Mouse (Mus musculus) cerebral cortex, adult 2 months (tissue): Measurements from ENCODE around the gene Irf2bpl.

Experiments
- whole genome bisulfite sequencing: fragments of 180-500 bp; shearing (Covaris S2); methylation state at CpG from one replicate; pipeline ENCODE4 v1.1.7; 2018; 5-methylcytosine and 5-hydroxymethylcytosine counted together

Gene Irf2bpl

DNA sequence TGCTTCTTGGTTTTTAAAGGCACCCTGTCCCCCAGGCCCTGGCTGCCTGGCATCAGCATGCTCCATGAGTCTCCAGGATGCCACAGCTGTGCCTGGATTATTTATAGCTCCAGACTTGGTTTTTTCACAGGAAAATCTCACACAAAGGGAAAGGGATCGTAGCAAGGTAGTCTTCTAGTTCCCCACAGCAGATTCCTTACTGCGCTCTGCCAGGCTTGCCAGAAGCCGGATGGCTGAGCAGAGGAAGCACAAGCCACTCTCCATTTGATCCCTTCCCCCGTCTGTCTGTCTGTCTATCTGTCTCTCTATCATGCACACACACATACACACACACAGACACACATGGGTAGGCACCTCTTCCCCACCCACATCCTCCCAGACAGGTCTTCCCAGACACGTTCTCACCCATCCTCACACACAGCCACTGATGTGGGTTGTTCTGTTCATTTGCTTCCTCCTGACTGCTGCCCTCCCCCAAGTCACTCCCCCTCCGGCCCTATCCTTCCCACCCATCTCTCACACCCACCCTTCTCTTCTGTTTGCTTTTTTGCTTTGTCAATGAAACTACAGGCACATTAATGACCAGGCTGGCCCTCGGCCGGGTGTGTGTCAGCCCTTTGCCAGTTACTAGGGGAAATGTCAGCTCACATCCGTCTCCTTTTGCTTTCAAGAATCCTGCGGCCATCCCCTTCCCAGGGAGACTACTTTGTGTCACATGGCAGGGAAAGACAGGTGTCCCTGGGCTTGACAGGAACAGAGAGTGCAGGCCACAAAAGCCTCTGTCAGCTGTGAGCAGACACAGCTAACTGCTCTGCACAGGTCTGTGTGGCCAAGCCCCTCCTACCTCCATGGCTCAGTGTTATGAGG lies 24.4 kb downstream of the Irf2bpl start:
- 21% methylated on average over 10 of the region's 10 CpGs for WGBS

DNA sequence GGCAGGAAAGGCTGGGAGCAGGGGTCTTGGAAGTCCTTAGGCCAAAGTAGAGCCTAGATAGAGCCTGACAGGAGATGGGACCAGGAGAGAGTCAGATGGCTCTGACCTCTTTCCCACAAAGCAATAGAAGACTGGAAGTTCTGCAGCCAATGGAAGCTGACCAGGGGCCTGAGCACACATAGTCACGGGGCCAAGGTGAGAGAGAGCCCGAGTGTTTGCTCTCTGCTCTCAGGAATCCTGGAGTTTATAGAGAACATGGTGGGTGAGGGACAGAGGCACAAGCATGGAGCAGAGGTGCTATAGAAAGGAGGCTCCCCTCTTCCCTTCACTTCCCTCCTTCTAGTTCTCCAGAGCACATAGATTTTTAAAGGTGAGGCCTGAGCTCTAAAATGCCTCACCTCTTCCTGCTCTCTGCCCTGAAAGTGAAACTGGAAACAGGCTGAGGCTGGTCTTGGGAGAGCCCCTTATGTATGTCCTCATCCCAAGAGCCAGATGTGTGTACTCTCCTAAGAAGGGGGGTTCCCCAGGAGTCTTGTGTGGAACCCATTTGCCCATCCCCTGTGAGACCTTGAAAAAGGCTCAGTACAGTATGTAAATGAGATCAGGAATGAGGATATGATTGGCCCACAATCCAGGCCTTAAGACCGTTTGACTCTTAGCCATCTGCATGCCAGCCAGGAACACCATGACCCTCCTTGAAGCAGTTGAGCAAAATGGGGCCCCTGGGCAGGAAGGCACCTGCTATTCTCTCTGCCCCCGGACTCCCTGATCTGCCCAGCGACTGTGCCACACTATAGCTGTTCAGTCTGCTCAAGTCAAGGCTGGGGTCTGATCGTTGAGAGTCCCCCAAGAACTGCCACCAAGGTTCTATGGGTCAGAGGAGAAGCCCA lies 25.4 kb downstream of the Irf2bpl start:
- 66% methylated on average over 6 of the region's 6 CpGs for WGBS

DNA sequence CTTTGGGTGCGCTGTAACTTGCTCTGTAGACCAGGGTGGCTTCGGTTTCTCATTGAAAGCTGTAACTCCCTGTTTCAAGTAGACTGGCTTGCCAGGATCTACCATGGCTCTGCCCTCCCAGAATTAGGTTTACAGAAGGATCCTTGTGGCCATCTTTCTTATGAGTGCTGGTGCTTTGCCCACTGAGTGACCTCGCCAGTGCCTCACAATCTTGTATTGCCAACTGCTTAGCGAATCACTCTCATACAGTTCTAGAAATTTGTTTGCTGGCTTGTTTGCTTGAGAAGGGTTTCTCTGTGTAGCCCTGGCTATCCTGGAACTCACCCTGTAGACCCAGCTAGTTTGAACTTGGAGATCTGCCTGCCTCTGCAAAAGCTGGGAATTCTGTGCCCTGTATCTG lies 26.1 kb downstream of the Irf2bpl start:
- 87% methylated on average over 4 of the region's 4 CpGs for WGBS

DNA sequence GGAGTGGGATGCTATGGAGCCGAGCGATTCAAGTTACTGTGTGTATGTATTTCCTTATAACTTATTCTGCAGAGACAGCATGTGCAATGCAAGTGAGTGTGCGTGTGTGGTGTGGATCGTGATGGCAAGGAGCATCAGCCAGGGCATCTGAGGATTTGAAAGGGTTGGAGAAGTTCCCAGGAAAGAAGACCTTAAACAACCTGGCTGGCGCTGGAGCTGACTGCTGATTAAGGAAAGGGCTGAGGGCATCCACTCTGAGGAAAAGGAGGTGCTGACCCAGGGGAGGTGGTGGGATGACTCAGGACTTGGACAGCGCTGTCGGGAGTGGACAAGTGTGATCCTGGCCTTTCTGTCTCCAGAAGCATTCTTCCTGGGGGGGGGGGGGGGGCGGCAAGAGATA lies 27.3 kb downstream of the Irf2bpl start:
- 46% methylated on average over 8 of the region's 8 CpGs for WGBS

DNA sequence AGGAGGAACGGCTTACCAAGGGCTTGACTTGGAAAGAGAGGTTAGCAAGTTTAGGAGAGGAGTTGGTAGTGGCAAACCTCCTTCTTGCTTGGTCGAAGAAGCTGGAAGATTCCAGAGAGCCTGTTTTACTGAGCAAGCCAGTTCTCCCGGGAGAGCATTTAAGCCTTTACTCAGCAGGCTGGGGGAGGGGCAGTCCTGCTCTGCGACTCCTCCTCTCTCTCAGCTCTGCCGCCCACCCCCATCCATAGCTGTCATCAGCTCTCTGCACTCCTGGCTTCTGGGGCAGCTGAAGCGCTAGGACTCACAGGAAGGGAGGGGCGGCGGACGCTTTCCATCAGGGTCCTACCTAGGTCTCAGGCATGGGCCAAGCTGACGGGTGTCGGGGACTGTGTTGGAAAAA lies 28.9 kb downstream of the Irf2bpl start:
- 20% methylated on average over 11 of the region's 11 CpGs for WGBS

DNA sequence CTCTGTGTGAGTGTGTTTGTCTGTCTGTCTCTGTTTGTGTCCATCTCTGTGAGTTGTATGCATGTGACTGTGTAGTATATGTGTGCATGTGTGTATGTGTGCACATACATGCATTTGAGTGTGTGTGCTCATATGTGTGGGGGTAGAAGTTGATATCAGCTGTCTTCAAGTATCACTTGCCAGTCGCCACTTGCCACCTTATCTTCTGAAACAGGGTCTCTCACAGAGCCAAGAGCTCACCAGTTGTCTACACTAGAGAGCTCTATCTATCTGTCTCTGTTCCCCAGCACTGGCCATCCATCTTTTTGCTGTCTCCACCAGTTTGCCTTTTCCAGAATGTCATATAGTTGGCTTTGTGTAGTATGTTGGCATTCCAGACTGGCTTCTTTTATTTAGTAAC lies 31.1 kb downstream of the Irf2bpl start:
- WGBS: 90% methylated on average over 1 of the region's 1 CpGs

DNA sequence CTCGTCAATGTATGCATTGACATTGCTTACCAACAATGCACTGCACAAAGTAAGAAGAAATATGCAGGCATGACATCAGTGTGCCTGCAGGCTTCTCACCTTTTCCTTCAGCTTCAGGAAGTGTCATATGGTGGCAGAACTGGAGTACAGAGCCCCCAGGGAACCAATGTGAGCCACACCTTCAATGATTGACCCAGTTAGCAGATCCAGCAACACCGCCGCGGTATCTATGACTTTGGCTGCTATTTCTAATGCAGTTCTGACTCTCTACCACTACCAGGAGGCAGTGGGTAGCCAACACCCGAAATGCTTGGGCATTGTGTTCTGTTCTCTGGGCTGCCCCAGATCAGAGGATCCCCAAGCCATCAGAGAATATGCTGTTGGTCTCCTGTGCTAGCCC lies 33.9 kb downstream of the Irf2bpl start:
- 44% methylated on average over 5 of the region's 5 CpGs for WGBS

DNA sequence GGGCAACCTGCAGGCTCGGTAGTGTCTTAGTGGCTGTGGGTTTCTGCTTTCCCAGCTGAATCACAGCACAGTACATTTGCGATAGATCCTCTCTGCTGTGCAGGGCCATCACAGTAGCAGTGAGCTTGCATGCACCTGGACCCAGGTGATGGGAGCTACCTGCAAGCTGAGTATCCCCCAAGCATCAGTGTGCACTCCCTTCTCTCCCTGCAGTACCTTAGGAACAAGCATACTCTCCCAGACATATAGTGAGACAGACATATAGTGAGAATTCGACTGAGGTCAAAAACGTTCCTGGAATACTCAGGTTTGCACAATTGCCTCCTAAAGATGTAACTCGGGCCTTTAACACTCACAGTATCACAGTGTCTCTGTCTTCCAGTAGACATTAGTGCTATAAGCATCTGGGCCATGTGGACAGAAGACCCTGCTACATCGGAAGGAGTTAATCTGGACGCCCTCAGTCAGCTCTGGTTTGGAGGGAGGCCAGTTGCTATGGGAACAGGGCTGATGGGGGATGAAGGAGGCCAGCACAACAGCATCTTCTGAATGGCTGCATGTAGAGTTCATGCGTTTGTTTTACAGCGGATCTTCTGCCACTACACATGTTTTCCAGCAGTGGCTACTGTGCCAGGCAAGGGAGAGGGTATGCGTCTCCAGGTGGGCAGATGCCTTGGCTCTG lies 34.5 kb downstream of the Irf2bpl start:
- WGBS: 34% methylated on average over 10 of the region's 10 CpGs

DNA sequence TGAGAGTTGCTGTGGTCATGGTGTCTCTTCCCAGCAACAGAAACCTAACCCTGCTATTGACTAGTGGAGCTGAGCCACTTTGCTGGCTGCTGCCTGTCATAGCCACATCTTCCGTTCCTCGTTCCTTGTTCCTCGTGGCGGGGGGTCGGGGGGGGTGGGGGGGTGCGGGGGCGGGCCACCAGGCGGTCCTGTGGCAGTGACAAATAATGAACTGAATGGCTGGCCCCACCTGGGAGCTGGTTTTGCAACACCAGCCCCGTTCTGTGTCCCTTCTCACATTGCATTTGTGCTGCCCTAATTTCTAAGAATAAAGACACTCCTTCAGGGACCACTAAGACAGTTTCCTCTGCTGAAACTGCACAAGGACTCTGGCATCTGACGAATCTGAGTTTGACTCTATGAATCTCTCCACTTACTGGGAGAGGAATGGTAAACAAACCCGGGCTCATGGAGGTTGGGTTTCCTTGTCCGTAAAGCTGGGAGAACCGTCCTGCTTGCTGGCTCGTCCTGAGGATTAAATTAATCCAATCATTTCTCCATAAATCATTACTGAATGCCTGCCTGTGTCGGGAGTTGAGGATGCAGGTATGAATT lies 41.6 kb downstream of the Irf2bpl start:
- 35% methylated on average over 15 of the region's 15 CpGs for WGBS

DNA sequence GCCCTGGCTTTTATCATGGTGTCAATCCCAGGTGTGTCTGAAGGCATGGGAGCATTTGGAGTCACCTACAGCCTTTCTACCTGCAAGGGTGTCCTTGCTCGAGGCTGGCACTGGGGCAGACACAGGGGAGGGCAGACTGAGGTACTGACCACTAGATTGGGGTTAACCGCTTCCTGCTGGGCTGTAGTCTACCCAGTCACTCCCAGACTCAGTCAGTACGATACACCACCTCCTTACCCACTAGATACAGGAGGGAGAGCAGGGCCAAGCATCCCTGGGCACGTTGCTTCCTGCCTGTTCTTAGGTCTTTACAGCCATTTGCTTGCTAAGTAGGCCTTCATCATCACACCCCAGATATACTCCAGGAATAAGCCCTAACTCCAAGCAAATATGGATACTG lies 44.1 kb downstream of the Irf2bpl start:
- 84% methylated on average over 4 of the region's 4 CpGs for WGBS

DNA sequence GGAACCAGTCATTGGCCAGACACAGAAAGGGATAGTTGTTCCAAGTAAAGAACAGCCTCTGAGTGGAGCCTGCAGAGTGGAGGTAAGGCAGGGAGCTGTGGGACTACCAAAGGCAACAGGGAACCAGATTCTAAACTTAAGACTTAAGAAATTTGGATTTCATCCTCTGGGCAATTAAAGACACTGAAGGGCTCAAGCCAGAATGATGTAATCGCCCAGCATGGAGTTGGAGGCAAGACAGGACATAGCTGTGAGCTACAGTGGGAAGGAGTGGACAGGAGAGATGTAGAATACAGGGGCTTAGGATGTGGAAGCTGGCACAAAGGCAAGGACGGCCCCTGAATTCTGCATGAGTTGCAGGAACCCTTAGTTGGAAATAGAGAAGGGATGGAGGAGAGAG lies 46.4 kb downstream of the Irf2bpl start:
- 65% methylated on average over 2 of the region's 2 CpGs for WGBS

DNA sequence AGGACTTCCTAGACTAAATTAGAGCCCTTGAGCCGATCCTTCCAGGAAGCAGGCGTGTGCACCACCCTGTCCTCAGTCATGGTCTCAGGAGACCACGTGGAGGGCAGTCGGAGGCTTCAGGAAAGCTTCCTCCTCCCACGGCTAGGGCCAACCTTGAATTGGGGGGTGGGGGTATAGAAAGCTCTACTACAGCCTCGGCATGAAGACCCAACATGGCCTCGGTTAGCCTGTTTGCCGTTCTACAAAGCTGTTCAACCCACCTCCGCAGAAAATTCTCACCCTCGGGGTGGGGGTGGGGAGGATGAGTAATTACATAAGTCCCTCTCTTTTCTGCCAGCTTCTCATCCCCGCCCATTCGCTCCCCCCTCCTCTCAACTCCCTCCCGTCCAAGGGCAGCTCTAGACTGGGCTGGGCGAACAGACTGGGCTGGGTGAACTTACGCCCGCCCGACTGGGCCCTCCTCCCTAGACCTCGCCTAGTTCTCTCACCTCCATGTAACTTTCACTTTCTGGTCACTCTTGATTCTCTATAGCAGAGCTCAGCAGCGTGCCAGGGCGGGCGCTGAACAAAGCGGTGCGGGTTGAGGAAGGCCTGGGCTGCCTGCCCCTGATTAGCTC lies 48.1 kb downstream of the Irf2bpl start:
- 38% methylated on average over 23 of the region's 23 CpGs for WGBS

DNA sequence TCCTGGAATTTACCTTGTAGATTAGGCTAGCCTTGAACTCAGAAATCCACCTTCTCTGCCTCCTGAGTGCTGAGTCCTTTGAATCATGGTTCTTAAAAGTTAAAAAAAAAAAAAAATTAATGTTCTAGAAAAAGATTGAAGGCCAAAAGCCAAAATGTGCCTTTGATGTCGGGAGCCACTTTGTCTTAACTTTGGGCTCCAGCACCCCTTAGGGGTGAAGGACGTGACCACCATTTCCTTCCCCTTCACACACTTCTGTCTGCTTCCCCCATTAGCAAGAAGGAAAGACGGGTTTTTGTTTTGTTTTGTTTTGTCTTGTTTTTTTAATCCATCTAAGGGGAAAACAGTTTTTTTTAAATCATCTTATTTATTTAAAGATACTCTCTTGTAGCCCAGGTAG lies 48.7 kb downstream of the Irf2bpl start:
- WGBS: 75% methylated on average over 3 of the region's 3 CpGs

DNA sequence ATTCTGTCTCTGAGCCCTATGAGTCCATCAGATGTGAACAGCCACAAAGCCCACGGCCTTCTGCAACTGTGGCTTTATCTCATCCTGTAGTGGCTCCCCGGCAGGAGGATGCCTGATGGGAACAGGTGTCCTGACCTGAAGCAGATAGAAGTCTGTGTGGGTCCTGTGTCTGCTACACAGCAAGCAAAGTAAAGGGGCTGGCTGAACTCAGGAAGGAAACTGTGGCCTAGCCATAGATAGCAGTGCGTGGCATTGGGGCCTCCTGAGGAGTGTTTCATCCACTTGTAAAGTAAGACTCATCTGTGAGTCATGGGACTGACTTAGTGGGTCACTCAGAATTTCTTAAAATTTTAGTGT lies 50.2 kb downstream of the Irf2bpl start:
- 80% methylated on average over 3 of the region's 3 CpGs for WGBS

DNA sequence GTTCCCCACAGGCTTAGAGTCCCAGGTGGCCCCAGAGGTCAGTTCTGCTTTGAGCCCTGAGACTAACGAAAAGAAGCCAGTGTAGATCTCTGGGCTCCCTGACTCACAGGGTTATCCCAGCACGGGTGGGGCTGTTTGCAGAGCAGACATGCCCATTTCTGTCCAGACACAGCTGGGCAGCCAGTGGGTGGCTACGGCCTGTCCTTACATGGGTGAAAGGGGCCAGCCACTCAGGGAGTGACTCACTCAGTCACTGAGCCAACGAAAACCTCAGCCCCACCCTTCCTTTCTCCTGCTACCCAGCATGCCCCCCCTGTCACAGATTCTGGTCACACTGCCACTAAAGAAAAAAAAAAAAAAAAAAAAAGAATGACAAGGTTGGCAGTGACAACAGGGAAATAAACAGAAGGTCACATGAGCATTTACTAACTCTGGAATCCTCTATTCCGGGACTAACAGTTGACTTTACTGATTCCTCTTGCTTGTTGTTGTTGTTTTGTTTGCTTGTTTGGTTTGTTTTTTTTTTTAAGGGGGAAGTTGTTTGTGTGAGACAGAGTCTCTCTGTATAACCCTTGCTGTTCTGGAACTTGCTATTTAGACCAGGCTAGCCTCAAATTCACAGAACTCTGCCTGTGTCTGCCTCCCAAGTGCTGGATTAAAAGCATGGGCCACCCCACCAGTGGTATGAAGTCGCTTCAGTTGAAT lies 50.7 kb downstream of the Irf2bpl start:
- 55% methylated on average over 6 of the region's 6 CpGs for WGBS

DNA sequence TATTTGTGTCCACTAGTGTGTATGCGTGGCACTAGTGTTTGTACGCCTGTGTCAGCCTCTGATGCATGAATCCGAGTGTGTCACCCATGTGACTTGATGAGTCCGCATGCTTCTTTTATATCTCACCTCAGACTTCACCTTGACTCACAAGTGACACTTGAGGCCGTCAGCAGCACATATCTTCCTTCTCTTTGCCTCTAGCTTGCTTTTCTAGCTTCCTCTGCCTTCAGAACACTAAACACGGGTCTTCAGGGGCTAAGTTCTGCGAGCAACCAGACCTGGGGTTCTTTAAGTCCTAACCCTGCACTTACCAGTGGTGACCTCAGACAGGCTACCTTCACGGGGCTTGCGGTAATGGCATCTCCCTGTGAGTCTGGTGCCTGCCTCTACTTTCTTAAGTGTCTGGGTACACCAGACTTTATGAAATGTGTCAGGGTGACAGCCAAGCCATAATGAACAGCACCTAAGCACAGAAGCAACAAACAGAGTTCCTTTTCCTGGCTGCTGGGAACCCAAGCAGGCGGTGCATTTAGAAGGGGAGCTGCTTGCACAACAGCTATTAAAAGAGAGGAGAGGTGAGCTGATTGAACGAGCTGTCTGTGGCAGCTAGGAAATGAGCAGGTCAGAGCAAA lies 51.9 kb downstream of the Irf2bpl start:
- 64% methylated on average over 11 of the region's 11 CpGs for WGBS

DNA sequence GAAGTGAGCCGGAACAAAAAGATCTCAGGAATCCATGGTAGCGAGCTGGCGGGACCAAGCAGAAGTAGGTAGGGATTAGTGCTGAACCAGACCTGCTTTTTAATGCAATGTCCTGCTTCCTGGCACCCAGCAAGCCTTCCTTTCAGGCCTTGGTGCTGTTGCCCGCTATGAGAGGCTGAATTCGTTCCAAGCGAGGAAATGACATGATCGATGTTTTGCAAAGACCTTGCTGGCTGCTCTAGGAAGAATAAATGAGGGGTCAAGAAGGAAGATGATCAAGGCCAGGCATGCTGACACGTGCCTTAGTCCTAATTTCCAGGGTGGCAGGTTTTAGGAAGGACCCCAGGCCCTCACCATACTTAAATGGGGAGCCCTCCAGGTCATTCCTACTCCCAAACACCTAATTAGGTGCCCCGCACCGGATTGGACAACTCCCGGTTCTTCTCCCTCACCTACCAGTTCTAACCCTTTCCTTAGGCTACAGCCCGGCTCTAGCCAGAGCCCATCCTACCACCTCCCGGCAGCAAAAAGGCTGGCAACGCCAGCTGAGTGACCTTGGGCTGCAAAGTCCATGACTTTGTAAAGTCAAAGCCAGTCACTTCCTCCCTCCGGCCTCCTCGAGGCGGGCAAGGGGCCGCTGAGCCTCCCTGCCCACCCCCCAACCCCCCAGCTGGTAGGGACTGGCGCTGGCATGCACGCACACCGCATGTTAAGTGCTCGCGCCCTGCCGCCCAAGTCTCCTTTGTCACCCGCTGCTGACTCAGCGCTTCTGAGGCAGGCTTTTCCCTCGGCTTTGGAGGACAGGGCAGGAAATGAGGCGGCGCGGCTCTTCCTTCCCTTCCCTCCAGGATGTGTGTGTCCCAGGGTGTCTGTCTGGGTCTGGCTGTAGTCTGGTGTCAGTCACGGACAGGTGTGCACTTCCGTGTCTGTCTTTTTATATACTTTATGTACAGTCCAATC lies 52.7 kb downstream of the Irf2bpl start:
- WGBS: 37% methylated on average over 32 of the region's 32 CpGs
